Mouse (Mus musculus) lung, postnatal 0 days (tissue): ENCODE measurements around the gene Acsf2.

Experiments used
- CTCF ChIP-seq: IDR thresholded peaks from 2 replicates; pipeline ENCODE4 v1.5.1; 2016; ENCODE audit warnings: antibody characterized with exemption, mild to moderate bottlenecking
- EP300 ChIP-seq: IDR thresholded peaks from 2 replicates; pipeline ENCODE4 v1.6.1; 2016; ENCODE audit warnings: antibody characterized with exemption, mild to moderate bottlenecking, control low read depth

- TF ChIP-seq CTCF = no peak
- TF ChIP-seq EP300 = no peak
Measured at GRCm38 (mm10) chr11:94567326-94567725, 34.3 kb downstream of the Acsf2 start.
